Mouse (Mus musculus) ES-CJ7 (cell line): Measurements from ENCODE around the gene Scnn1b.

Experiments used
- DNase-seq: peaks from one replicate; pipeline ENCODE4 v3.0.0; 2011; ENCODE audit warnings: low read depth, low spot score

Scnn1b gene

GRCm38 (mm10) chr7:121913944-121914343, 49.1 kb downstream of the Scnn1b start:
- no peak for DNase-seq

- no peak for DNase-seq
Measured at GRCm38 (mm10) chr7:121924361-121924760, 59.5 kb downstream of the Scnn1b start.

- no peak for DNase-seq
Measured at GRCm38 (mm10) chr7:121927882-121928281, 63.0 kb downstream of the Scnn1b start.

GRCm38 (mm10) chr7:121931246-121931645, 66.4 kb downstream of the Scnn1b start:
- no peak for DNase-seq

GRCm38 (mm10) chr7:121933675-121934074, 68.8 kb downstream of the Scnn1b start:
- DNase-seq, result no peak

- DNase-seq, result no peak
Measured at GRCm38 (mm10) chr7:121934346-121934745, 69.5 kb downstream of the Scnn1b start.

GRCm38 (mm10) chr7:121935906-121936794, 71.3 kb downstream of the Scnn1b start:
- no peak for DNase-seq

GRCm38 (mm10) chr7:121936861-121937630, 72.2 kb downstream of the Scnn1b start:
- DNase-seq, result no peak

GRCm38 (mm10) chr7:121938124-121938891, 73.5 kb downstream of the Scnn1b start:
- DNase-seq, result no peak

- DNase-seq, result no peak
Measured at GRCm38 (mm10) chr7:121939244-121939643, 74.4 kb downstream of the Scnn1b start.

- DNase-seq, result no peak
Measured at GRCm38 (mm10) chr7:121939729-121940128, 74.9 kb downstream of the Scnn1b start.

GRCm38 (mm10) chr7:121941016-121941415, 76.2 kb downstream of the Scnn1b start:
- DNase-seq, result no peak

- DNase-seq, result no peak
Measured at GRCm38 (mm10) chr7:121941640-121942039, 76.8 kb downstream of the Scnn1b start.

GRCm38 (mm10) chr7:121942371-121942770, 77.5 kb downstream of the Scnn1b start:
- DNase-seq, result no peak

GRCm38 (mm10) chr7:121946196-121946595, 81.4 kb downstream of the Scnn1b start:
- no peak for DNase-seq

GRCm38 (mm10) chr7:121947513-121947912, 82.7 kb downstream of the Scnn1b start:
- peak; percentile 6 for DNase-seq

GRCm38 (mm10) chr7:121954891-121955669, 90.2 kb downstream of the Scnn1b start:
- no peak for DNase-seq

- no peak for DNase-seq
Measured at GRCm38 (mm10) chr7:121955802-121956201, 91.0 kb downstream of the Scnn1b start.

GRCm38 (mm10) chr7:121961913-121962570, 97.2 kb downstream of the Scnn1b start:
- no peak for DNase-seq

- DNase-seq, result peak; percentile 59
Measured at GRCm38 (mm10) chr7:121962571-121962959, 97.7 kb downstream of the Scnn1b start.
